Mouse (Mus musculus): ENCODE data around the gene Vps4b. TPM values are rescaled to one million over a fixed set of nuclear protein-coding genes. Genes with fewer than 3 reads are reported as not detected.
A peak's percentile ranks its signal among the peaks of the same experiment; 100 is the strongest.
"Not testable (repeated sequence)": the region's sequence is repeated elsewhere in the genome, so short reads cannot be mapped to it uniquely, and the experiment has no call there.

Vps4b gene
- polyA plus RNA-seq, 1 experiment: 18.0 TPM

- no peak overlapping the region for H3K4me3 ChIP-seq (replicated peaks; ENCODE audit: extremely low read depth, low read depth, low read length)
- 93% methylated on average over 8 of the region's 8 CpGs for WGBS
- no peak for TF ChIP-seq POLR2A (IDR thresholded peaks at IDR 0.05; ENCODE audit: borderline replicate concordance, extremely low read depth, low read depth, low read length)
- no peak for TF ChIP-seq CTCF (IDR thresholded peaks at IDR 0.05; ENCODE audit: insufficient read depth, low read length)
- H3K4me1 ChIP-seq (ENCODE audit: control insufficient read depth, insufficient read depth, low read length): no peaks in the 10 kb centered on the region
- DNase-seq: no peak
Measured at GRCm38 (mm10) chr1:106736211-106736610, 60.3 kb downstream of the Vps4b start.

DNA sequence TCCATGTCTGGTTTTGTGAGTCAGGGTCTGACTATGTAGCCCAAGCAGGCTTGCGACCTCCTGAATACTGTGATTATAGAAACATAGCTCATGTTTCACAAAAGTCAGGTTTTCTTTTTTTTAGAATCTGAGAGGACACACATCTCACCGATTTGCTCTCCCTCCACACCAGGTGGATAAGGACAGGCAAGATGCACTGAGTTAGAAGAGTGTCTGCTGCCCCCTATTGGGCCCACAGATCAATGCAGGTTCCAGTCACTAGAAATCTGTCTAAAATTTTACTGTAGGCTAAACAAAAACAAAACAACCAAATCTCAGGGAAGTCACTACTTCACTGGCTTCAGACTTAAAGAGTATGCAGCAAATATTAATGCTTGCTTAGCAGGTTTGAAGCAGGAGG lies 60.9 kb downstream of the Vps4b start:
- no peak overlapping the region for H3K4me3 ChIP-seq (replicated peaks; ENCODE audit: extremely low read depth, low read depth, low read length)
- 54% methylated on average over 2 of the region's 2 CpGs for WGBS

DNA sequence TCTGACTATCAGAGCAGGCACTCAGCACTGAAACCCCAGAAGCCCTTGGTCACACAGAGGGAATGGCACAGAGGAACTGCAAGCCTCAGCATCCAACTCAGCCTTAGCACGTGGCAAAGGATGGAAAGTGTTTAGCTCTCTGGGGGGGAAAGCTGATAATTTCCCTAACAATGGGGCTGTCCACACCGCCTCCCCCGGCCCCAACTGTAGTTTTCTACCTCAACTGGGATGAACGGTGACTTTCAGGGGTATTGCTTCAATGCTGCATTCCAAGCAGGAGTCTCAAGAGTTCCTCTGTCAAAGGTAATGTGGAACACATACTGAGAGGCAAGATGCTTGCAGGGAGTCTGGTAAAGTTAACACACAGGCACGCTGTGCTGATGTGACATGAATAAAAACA lies 74.5 kb downstream of the Vps4b start:
- no peak for TF ChIP-seq POLR2A (IDR thresholded peaks at IDR 0.05; ENCODE audit: borderline replicate concordance, extremely low read depth, low read depth, low read length)
- no peak for TF ChIP-seq CTCF (IDR thresholded peaks at IDR 0.05; ENCODE audit: insufficient read depth, low read length)
- WGBS: 66% methylated on average over 5 of the region's 5 CpGs
- DNase-seq: no peak
- no peak overlapping the region for H3K4me3 ChIP-seq (replicated peaks; ENCODE audit: extremely low read depth, low read depth, low read length)
- no peaks in the 10 kb centered on the region for H3K4me1 ChIP-seq (ENCODE audit: control insufficient read depth, insufficient read depth, low read length)

More for the DNA sequence above, 60.9 kb downstream of the Vps4b start:
- TF ChIP-seq POLR2A (IDR thresholded peaks at IDR 0.05; ENCODE audit: borderline replicate concordance, extremely low read depth, low read depth, low read length): no peak
- TF ChIP-seq CTCF (IDR thresholded peaks at IDR 0.05; ENCODE audit: insufficient read depth, low read length): peak; percentile 69
- no peak for DNase-seq
- H3K4me1 ChIP-seq (ENCODE audit: control insufficient read depth, insufficient read depth, low read length): no peaks in the 10 kb centered on the region

DNA sequence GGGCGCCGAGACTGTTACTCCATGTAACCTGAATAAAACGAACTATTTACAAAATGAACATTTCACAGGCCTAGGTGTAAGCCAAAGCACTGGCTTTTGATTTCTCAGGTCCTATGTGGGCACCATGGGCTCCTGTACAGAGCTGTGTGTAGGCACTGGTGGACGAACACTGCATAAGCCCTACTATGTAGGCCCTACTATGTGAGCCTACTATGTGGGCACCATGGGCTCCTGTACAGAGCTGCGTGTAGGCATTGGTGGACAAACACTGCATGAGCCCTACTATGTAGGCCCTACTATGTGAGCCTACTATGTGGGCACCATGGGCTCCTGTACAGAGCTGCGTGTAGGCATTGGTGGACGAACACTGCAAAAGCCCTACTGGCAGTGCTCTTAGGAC lies 78.8 kb downstream of the Vps4b start:
- 62% methylated on average over 7 of the region's 7 CpGs for WGBS
- not testable (repeated sequence) for H3K4me1 ChIP-seq (ENCODE audit: control insufficient read depth, insufficient read depth, low read length); H3K4me3 ChIP-seq (replicated peaks; ENCODE audit: extremely low read depth, low read depth, low read length); DNase-seq

- peak; percentile 57 for DNase-seq
- peak; percentile 80 for TF ChIP-seq CTCF (IDR thresholded peaks at IDR 0.05; ENCODE audit: insufficient read depth, low read length)
- no peak for TF ChIP-seq POLR2A (IDR thresholded peaks at IDR 0.05; ENCODE audit: borderline replicate concordance, extremely low read depth, low read depth, low read length)
- Histone ChIP-seq H3K4me3 (replicated peaks; ENCODE audit: extremely low read depth, low read depth, low read length) (no peak overlapping the region), H3K4me1 (ENCODE audit: control insufficient read depth, insufficient read depth, low read length) (no peaks in the 10 kb centered on the region; the same call in none of the 2 replicates)
- 29% methylated on average over 7 of the region's 7 CpGs for WGBS
Measured at GRCm38 (mm10) chr1:106717071-106717601, 79.4 kb downstream of the Vps4b start.

- no peak for DNase-seq
- 85% methylated on average over 3 of the region's 3 CpGs for WGBS
- TF ChIP-seq CTCF (IDR thresholded peaks at IDR 0.05; ENCODE audit: insufficient read depth, low read length) (no peak), POLR2A (IDR thresholded peaks at IDR 0.05; ENCODE audit: borderline replicate concordance, extremely low read depth, low read depth, low read length) (no peak)
- Histone ChIP-seq H3K4me1 (ENCODE audit: control insufficient read depth, insufficient read depth, low read length) (peaks cover 3% of the 10 kb centered on the region), H3K4me3 (replicated peaks; ENCODE audit: extremely low read depth, low read depth, low read length) (no peak overlapping the region)
Measured at GRCm38 (mm10) chr1:106716141-106716540, 80.4 kb downstream of the Vps4b start.

DNA sequence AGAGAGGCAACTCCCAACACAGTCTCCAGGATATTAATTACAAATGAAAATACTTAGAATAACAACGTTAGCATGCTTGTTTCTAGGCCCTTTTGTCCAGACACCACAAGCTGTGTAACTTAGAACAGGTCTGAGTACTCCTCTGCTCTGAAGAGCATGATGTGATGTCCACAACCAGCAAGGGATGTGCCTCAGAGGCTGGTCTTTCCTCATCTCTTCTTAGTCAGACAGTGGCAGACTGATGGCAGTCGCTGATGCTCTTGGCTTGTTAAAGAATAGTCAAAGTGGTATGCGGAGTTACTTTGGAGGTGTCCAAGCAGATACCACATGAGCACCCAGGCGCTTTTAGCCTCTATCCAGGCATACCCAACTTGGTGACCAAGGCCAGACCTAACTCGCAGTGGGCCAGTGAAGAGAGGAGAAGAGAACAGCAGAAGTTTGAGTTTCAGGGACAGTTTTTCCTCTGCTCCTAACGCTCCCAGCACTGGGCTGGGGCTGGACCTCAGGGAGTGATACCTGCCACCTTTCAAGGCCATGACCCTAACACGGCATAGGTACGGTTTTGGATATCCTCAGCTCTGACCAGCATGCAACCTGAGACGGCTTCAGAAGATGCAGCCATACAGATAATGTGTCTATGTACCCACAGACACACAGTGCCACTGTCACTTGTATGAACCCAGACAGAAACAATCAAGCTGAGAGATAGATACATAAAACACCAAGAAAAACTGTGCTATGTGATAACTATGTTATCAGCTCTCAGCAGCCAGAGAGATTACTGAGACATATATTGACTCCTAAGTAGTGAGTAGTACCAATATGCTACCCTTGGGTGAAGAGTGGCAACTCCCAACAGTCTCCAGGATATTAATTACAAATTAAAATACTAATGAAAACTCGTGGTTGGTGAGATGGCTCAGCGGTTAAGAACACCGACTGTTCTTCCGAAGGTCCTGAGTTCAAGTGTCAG lies 81.1 kb downstream of the Vps4b start:
- H3K4me3 ChIP-seq (replicated peaks; ENCODE audit: extremely low read depth, low read depth, low read length): no peak overlapping the region
- H3K4me1 ChIP-seq (ENCODE audit: control insufficient read depth, insufficient read depth, low read length): peaks cover 3% of the 10 kb centered on the region
- TF ChIP-seq CTCF (IDR thresholded peaks at IDR 0.05; ENCODE audit: insufficient read depth, low read length) (no peak), POLR2A (IDR thresholded peaks at IDR 0.05; ENCODE audit: borderline replicate concordance, extremely low read depth, low read depth, low read length) (no peak)
- WGBS: 88% methylated on average over 13 of the region's 13 CpGs
- no peak for DNase-seq

- Histone ChIP-seq H3K4me1 (ENCODE audit: control insufficient read depth, insufficient read depth, low read length) (peaks cover 4% of the 10 kb centered on the region), H3K4me3 (replicated peaks; ENCODE audit: extremely low read depth, low read depth, low read length) (peak overlapping the region; percentile 68)
- TF ChIP-seq POLR2A (IDR thresholded peaks at IDR 0.05; ENCODE audit: borderline replicate concordance, extremely low read depth, low read depth, low read length) (no peak), CTCF (IDR thresholded peaks at IDR 0.05; ENCODE audit: insufficient read depth, low read length) (no peak)
- WGBS: 3% methylated on average over 21 of the region's 21 CpGs
- DNase-seq: no peak
Measured at GRCm38 (mm10) chr1:106714530-106714981, 82.0 kb downstream of the Vps4b start.

Other genes starting within 250 kb of the Vps4b start
- gene Bcl2, start 82.5 kb downstream of the Vps4b start, polyA plus RNA-seq (2012; rRNA removed): 3.0 and 3.8 TPM in 2 replicates
- 10.0 and 23.5 TPM in 2 replicates for gene Kdsr, start 37.0 kb downstream of the Vps4b start, polyA plus RNA-seq (2012; rRNA removed)
- 4.0 TPM in 1 of 2 replicates, not detected in the other for gene Serpinb5, start 64.4 kb upstream of the Vps4b start, polyA plus RNA-seq (2012; rRNA removed)
- 44.7 TPM in 1 of 2 replicates, not detected in the other for gene Serpinb12, start 137.7 kb upstream of the Vps4b start, polyA plus RNA-seq (2012; rRNA removed)
- 0.78 TPM in 1 of 2 replicates, not detected in the other for gene Serpinb13, start 184.3 kb upstream of the Vps4b start, polyA plus RNA-seq (2012; rRNA removed)

Measured in lung, adult 2 months (tissue).